In genomic region chr7:119920457-119920856, GRCm38 (mm10) we compare ENCODE assay signal across 14 mouse cellular contexts. TPM values are rescaled to one million over a fixed set of nuclear protein-coding genes. Genes with fewer than 3 reads are reported as not detected.
DNase-seq lines count a peak whose midpoint lies in the region; ATAC-seq and TF ChIP-seq lines count a peak whose summit lies in the region.
"Had no signal": no experiment of that assay in that cellular context is flagged by ENCODE, and none has a peak within 500 bp of the region (broad histone marks: within the 10 kb centered on the region; RNA-seq: fewer than 3 reads in every experiment).

No protein-coding gene starts in this region.

- no peaks in the 10 kb centered on the region for H3K9me3 ChIP-seq in heart, embryonic 11.5 days (replicated peaks; ENCODE audit: control insufficient read depth, low read length)
- H3K9me3 ChIP-seq in forebrain, embryonic 13.5 days (replicated peaks) = no peaks in the 10 kb centered on the region
- H3K9me3 ChIP-seq: limb, embryonic 10.5 days had no signal

- no peak for ATAC-seq in heart, embryonic 11.5 days (replicated peaks; ENCODE audit: insufficient number of reproducible peaks, low FRiP score, low TSS enrichment)
- ATAC-seq in megakaryocyte, adult 5-6 weeks (ENCODE audit: poor library complexity, severe bottlenecking) = 0 out of 2 replicates have a peak, but pooled peaks have one; percentile 30
- no peak for ATAC-seq in forebrain, embryonic 13.5 days
- ATAC-seq: forebrain, embryonic 16.5 days; midbrain, embryonic 16.5 days had no signal

- DNase-seq in heart, adult 18-20 months = peak; percentile 27 to 52
- peak; percentile 52 for DNase-seq in MN1 (ENCODE audit: low spot score)
- DNase-seq in lung, postnatal 10 days = no peak
- DNase-seq: cerebellum, adult 11 months; kidney, adult 18-20 months; lung, adult 2 months; thymus, adult 2 months had no signal

- no peak for TF ChIP-seq CTCF in embryonic fibroblast, embryonic 13.5 days (IDR thresholded peaks at IDR 0.05; ENCODE audit: borderline replicate concordance, insufficient read depth, low read length)

- H3K4me1 ChIP-seq in heart, embryonic 11.5 days (ENCODE audit: control insufficient read depth, insufficient read depth, low read length) = no peaks in the 10 kb centered on the region
- H3K4me1 ChIP-seq in embryonic fibroblast, embryonic 13.5 days (ENCODE audit: control insufficient read depth, insufficient read depth, low read length) = no peaks in the 10 kb centered on the region; the same call in 1 of the 2 replicates
- H3K4me1 ChIP-seq in forebrain, embryonic 13.5 days = no peaks in the 10 kb centered on the region
- H3K4me1 ChIP-seq: limb, embryonic 10.5 days had no signal

- no peaks in the 10 kb centered on the region for H3K36me3 ChIP-seq in heart, embryonic 11.5 days (ENCODE audit: control insufficient read depth, insufficient read depth, low read length)
- H3K36me3 ChIP-seq in forebrain, embryonic 13.5 days (ENCODE audit: poor library complexity, severe bottlenecking) = no peaks in the 10 kb centered on the region
- H3K36me3 ChIP-seq: limb, embryonic 10.5 days had no signal

- H3K27me3 ChIP-seq in heart, embryonic 11.5 days (ENCODE audit: control insufficient read depth, insufficient read depth, low read length) = no peaks in the 10 kb centered on the region
- no peaks in the 10 kb centered on the region for H3K27me3 ChIP-seq in forebrain, embryonic 13.5 days

- no peak overlapping the region for H3K4me3 ChIP-seq in heart, embryonic 11.5 days (ENCODE audit: low read depth, low read length)
- H3K4me3 ChIP-seq in embryonic fibroblast, embryonic 13.5 days (ENCODE audit: insufficient read depth, low read length) = no peak overlapping the region
- H3K4me3 ChIP-seq in forebrain, embryonic 13.5 days = no peak overlapping the region
- H3K4me3 ChIP-seq: limb, embryonic 10.5 days had no signal

- 23% methylated on average over 2 of the region's 2 CpGs for WGBS in heart, embryonic 11.5 days (ENCODE audit: insufficient replicate concordance)
- WGBS in forebrain, embryonic 13.5 days = 57% methylated on average over 2 of the region's 2 CpGs

- no peak for TF ChIP-seq POLR2A in embryonic fibroblast, embryonic 13.5 days (IDR thresholded peaks at IDR 0.05; ENCODE audit: low read depth, low read length)

- no peak overlapping the region for H3K27ac ChIP-seq in heart, embryonic 11.5 days (ENCODE audit: low read depth, low read length)
- peak overlapping the region; percentile 38 for H3K27ac ChIP-seq in embryonic fibroblast, embryonic 13.5 days (ENCODE audit: insufficient read depth, low read length)
- H3K27ac ChIP-seq in forebrain, embryonic 13.5 days = no peak overlapping the region
- H3K27ac ChIP-seq: limb, embryonic 10.5 days had no signal

- H3K4me2 ChIP-seq in heart, embryonic 11.5 days = no peak overlapping the region
- H3K4me2 ChIP-seq in forebrain, embryonic 13.5 days = no peak overlapping the region

- no peak overlapping the region for H3K9ac ChIP-seq in heart, embryonic 11.5 days (ENCODE audit: low read depth, low read length)
- no peak overlapping the region for H3K9ac ChIP-seq in forebrain, embryonic 13.5 days

RNA-seq across cellular contexts. Expression of gene Dcun1d3, which starts 24.4 kb away (rescaled TPM):
- 10 to 100 TPM; 13.1 to 15.3 TPM for total RNA-seq in heart, adult 18-20 months (2021)
- 3.4 and 6.2 TPM in 2 replicates for polyA plus RNA-seq in heart, embryonic 11.5 days (2014; fragmentation: Nextera tagmentation; extraction: Ambion mirVana)
- 31.2 and 31.8 TPM in 2 replicates for polyA plus RNA-seq in embryonic fibroblast, embryonic 13.5 days (2011; ENCODE audit: insufficient read length, low read depth, missing spikeins)
- 5.1 and 9.5 TPM in 2 replicates for total RNA-seq in megakaryocyte, adult 5-6 weeks (2015)
- 8.7 and 10.9 TPM in 2 replicates for total RNA-seq in megakaryocyte, adult 5-6 weeks (2017)
- polyA plus RNA-seq in forebrain, embryonic 13.5 days (2015; fragmentation: Nextera tagmentation; extraction: Ambion mirVana) = 16.2 and 18.8 TPM in 2 replicates

RNA-seq across cellular contexts. Expression of gene Lyrm1, which starts 24.8 kb away (rescaled TPM):
- 1 to 10 TPM; 7.2 to 9.6 TPM for total RNA-seq in heart, adult 18-20 months (2021)
- 9.4 and 11.2 TPM in 2 replicates for polyA plus RNA-seq in heart, embryonic 11.5 days (2014; fragmentation: Nextera tagmentation; extraction: Ambion mirVana)
- polyA plus RNA-seq in embryonic fibroblast, embryonic 13.5 days (2011; ENCODE audit: insufficient read length, low read depth, missing spikeins) = 7.1 and 7.9 TPM in 2 replicates
- total RNA-seq in megakaryocyte, adult 5-6 weeks (2015) = 7.9 and 11.0 TPM in 2 replicates
- total RNA-seq in megakaryocyte, adult 5-6 weeks (2017) = 10.9 and 11.0 TPM in 2 replicates
- 12.2 and 13.9 TPM in 2 replicates for polyA plus RNA-seq in forebrain, embryonic 13.5 days (2015; fragmentation: Nextera tagmentation; extraction: Ambion mirVana)
